Mouse (Mus musculus) CH12F3 (cell line): ENCODE results near the gene Atp1b2.

Experiments
- in situ Hi-C: fragments of 300-500 bp; cut with MboI; formaldehyde crosslinking; loops from 2 replicates; pipeline ENCODE4 v1.14.3; 2020; ENCODE audit warnings: low sequenced_read_pairs

Gene Atp1b2

DNA sequence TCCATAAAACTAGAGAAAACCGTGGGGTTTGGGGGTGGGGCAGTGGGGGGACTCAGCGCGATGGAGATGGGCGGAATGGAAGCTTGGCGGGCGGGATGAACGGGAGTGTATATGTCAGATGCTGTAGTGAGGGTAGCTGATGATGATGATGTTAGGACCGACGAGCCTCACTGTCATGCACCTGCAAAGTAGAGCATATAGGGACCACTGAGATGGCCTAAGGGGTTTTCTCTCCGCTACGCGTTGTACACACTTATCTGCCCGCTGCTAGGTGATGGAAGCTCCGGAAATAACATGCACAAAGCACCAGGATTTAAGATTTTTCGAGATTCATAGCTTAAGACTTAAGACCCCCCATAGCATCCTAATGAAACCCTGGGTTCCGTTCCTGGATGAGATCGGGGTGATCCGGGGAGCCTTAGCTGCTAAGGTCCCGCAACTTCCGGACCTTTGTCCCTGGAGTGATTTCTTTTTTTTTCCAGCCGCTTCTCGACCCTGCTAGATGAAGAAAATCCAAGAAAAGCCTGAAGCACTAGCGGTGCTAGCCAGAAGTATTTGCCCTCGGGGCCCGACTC, 25.1 kb downstream of the Atp1b2 start:
- in situ Hi-C loops, result no loop called here

DNA sequence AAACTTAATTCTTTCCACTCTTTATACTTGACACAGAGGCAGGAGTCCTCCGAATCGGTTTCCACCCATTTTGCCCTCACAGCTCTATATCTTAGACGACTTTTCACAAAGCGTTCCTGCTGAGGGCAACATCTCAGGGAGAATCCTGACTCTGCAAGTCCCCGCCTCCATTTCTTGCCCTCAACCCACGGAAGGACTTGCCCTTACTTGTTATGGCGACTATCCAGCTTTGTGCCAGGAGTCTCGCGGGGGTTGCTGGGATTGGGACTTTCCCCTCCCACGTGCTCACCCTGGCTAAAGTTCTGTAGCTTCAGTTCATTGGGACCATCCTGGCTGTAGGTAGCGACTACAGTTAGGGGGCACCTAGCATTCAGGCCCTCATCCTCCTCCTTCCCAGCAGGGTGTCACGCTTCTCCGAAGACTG, 25.6 kb downstream of the Atp1b2 start, which contains the start of the genes Wrap53 and Trp53:
Gene Wrap53 (minus strand): TSS at position 165 of the 424 bp plus-strand sequence.
Gene Trp53 (plus strand): TSS at position 269 of the 424 bp plus-strand sequence.
- in situ Hi-C loops, result no loop called here

DNA sequence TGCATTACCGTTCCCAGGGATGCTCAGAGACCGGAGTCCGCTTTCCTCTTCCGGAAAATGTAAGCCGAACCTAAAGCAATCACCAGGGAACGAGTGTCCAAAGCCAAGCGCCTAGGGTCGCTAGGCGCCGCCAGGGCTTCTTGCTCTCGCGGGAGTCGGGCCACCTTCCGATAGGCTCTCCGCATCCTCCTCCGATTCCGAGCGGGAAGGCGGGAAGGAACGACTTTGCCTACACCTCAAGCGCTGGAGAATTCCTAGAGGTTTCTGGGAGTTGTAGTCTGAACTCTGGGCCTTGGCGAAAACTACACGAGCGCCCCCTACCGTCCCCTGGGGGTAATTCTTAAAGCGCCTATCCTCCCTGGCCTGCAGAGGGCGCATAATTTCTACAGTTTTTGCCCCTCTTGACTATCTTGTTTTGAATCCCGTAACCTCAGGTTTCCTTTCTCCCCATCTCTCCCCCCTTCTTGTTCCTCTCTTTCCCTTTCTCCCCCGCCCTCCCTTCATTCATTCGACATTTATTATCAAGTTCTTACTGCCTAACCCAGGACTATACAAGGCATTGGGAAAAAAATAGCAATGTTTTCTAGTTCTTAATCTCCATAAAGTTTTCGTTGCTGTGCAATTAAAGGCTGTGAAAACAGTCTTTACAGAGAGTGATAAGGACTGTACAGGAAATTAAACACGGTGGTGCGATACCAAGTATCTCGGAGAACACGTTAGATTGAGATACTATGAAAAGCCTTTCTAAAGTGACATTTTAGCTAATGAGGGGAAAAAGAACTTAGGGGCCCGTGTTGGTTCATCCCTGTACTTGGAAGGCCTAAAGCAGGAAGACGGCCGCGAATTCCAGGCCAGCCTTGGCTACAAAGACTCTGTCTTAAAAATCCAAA, 26.4 kb downstream of the Atp1b2 start:
- in situ Hi-C loops, result no loop called here

DNA sequence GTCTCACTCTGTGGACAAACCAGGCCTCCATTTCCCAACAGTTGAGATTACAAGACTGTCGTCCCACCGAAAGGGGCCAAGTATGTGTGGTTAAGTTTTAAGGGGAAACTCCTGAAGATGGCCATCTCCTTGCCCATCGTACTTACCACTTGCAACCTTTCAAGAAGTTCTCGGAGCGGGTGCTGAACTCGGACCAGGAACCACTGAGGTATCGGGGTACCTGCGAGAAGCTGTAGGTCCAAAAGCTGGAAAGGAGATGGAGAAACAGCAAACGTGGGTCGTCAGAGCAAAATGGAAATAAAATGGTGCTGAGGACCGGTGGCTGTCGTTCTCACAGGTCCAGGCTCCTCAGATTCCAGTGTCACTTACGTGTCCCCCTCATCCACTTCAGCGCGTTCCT, 27.4 kb downstream of the Atp1b2 start:
- in situ Hi-C loops, result no loop called here

DNA sequence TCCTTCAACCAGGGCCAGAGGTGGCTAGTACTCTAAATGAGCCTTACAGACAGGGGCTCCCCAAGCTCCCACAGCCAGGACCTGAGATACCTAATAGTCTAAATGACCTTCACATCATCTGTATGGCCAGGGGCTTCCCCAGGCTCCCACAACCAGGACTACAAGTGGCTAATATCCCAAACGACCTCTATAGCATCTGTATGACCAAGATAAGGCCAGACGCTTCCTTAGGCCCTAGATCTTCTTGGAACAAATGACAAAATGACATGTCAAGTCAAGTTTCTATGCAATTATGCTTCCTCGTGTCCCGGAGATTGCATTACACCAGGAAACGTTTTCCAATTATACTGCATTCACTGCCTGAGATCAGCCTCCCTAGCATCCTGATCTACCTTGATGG, 29.4 kb downstream of the Atp1b2 start:
- in situ Hi-C loops, result no loop called here

DNA sequence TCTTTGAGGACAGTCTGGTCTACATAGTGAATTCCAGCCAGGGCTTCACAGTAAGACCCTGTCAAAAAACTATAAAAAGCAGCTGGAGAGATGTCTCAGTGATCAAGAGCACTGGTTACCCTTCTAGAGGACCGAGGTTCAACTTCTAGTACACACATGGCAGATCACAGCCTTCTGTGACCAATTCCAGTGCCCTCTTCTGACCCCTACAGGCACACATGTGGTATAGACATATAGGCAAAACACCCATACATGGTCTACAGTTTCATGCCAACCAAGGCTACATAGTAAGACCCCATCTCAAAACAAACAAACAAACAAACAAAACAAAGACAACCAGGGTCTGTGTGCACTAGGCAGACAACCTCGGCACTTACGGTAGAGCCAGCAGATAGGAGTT, 30.5 kb downstream of the Atp1b2 start:
- in situ Hi-C loops, result no loop called here

DNA sequence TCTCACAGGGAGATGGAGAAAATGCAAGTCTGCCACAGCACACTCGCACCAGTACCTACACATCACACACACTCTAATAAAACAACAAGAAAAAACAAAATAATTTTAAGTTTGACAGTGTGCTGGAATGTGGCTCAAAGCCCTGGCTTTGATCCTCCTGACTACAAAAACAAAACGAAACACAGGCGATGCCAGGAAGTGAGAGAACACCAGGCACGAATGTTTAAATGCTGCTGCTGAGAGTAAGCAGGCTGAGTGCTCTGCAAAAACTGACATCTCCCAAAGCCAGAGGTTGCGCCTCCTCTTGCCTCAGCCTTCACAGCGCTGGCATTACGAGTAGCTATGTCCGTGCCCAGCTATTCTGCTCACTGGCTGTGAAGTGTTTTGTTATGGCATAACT, 40.6 kb downstream of the Atp1b2 start:
- in situ Hi-C loops, result no loop called here

DNA sequence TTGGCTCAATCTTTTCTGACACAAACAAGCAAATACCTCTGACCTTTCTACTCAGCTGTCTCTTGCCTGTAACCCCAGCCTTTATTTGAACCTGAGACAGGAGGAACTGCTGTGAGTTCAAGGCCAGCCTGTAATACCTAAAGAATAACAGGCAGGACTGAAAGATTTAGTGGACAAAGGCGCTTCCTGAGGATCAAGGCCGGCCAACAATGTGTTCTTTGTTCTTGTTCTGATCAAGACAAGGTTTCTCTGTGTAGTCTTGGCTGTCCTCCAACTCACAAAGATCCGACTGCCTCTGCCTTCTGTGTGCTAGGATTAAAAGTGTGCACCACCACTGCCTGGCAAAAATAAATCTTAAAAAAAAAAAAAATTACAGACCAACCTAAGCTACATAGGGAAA, 41.4 kb downstream of the Atp1b2 start:
- in situ Hi-C loops, result no loop called here

DNA sequence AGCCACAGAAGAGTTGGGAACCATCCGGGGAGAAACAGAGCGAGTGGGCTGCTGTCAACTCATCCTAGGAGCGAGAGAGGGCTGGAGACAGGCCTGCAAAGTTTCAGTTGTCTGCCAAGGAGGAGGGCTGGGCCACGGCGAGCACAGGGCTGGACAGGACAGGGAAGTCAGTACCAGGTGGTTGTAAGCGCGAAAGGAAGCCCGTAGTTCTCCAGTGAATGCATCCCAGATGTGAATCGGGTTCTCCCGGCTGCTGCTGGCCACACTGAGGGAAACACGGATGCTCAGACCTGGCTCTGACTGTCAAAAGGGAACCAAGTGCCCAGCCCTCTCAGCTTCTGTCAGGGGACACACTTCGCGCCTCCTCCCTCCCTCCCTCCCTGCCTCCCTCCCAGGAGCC, 42.4 kb downstream of the Atp1b2 start:
- in situ Hi-C loops, result no loop called here

DNA sequence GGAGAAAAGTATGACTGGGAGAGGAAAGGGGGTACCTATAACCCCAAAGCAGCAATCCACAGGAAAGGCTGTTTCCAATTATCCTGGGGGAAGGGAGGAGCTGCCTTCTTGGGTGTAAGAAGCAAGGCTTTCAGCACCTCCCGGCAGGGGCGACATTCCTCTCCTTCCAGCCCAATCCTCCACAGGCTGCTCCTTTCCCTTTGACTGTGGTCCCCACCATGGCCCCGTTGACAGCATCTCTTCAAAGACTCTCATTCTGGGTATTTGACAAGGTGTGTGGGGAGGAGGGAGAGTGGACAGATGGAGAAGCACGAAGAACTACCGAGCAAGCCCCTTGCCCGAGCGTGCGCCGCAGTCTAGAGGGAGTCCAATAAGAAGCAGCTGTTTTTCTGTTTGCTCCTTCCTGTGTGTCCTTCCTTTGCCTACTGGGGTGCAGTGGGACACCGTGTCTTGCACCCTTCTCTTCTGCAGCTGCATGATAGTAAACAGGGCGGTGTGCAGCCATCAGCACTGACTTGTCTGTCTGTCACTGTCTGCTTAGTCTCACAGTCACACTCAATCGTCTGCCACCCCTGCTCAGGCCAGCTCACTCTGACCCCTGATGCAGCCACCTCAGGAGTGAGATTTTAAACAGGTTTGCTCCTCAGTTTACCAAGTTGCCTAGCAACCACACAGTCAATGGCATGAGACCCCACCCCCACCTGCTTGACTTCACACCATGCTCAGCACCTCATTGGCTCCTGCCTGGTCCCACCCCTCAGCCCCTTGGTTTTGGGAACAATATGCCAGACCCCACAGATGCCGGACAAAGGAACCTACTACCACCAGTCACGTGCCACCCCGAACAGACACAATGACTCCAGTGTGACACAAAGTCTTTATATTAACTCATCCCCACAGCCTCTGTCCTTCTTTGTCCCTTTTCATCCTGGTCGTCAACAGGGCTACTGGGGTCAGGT, 44.6 kb downstream of the Atp1b2 start:
- in situ Hi-C loops, result no loop called here

DNA sequence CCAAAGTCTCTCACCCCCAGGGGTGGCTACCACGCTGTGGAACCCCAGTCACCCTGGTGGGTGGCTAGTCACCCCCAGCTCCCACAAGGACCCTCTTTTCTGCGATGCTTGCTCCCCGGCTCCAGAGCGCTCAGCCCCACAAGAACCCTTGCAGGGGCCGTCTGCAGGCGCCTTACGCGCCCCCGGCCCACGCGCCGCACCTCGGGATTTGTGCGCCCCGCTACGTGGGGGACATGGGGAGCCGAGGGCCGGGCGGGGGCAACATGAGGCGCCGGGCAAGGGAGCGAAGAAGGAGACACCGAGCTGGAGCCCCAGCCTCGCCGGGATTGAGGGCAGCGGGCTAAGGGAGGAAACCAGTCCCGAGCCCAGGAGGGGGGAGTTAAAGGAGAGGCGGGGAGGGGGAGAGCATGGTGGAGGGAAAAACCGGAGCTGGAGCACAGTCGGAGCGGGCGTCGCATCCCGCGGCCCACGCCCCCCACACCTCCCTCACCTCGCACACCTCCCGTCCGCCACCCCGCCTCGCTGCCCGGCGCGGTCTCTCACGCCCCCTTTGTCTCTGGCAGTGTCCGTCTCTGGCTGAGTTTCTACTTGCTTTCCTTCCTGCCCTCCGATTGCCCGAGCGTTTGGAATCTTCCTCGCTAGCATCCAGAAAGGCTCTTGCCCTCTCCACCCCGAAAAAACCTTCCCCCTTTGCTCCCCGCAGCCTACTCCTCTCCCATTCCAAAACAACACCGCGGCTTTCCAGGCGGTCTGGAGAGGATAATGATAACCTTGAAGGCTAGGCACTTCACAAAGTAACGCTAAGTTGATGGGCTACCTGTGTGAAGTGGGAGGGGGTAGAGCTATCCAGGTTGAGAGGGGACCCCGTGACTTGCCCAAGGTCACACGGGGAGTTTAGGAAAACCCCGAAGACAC, 45.6 kb downstream of the Atp1b2 start, which contains the start of gene Efnb3:
Gene Efnb3 (minus strand): TSS at position 355 of the 915 bp plus-strand sequence.
- in situ Hi-C loops, result no loop called here

DNA sequence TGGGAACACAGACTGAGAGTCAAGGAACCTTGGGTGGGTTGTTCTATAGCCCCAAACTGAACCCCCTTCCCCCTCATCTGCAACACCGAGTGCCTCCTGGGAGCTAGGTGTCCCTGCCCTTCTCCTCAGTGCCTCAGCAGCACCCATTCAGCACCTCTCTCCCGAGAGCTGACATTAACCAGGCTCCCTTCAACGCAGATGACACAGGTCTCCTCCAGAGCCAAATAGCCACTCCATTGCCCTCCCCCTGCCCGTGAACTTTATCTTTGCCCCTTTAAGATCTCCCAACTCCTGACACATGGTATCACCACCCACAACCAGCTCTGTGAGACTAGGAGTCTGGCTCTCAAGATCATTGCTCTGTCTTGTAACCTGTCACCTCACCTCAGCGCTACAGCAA, 46.6 kb downstream of the Atp1b2 start:
- in situ Hi-C loops, result no loop called here

DNA sequence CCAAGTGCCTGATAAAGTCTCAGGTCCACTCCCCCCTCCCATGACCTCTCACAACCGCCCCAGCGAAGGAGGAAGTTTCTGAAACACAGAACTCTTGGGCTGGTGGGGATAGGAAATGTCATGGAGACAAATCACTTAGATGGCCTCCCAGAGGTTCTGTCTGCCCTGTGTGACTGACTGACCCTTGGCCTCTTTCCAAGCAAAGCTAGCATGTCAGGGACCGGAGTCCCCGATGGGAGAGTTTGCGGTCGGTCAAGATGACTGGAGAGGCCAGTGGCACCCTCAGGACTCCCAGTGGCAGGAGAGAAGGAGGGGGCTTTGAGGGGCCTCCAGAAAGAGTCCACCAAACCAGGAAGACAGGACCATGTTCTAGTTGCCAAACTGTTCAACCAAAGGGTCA, 47.0 kb downstream of the Atp1b2 start:
- in situ Hi-C loops, result no loop called here

DNA sequence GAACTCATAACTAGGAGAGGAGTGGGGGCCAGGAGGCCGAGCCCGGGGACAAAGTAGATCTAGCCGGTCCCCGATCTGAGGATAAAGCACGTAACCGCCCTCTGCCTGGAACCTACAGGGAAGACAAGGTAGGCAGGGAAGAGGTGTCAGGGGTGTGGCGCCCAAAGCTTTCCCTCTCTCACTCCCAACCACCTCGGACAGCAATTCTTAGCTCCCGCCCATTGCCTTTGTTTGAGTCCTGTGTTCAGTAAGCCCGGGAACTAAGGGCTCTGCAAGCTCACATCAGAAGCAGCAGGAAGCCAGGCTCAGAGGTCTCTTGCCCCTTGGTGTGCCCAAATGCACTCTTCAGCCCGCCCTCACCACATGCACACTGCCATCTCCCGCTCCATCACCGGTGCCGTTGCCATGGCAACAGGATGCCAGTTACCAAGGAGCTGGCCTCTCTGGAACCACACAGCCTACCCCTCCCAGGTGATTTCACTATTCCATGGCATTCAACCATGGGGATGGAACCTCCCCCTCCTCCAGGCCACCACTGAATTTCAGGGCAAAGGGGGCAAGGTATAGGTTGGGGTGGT, 48.3 kb downstream of the Atp1b2 start:
- in situ Hi-C loops, result no loop called here

DNA sequence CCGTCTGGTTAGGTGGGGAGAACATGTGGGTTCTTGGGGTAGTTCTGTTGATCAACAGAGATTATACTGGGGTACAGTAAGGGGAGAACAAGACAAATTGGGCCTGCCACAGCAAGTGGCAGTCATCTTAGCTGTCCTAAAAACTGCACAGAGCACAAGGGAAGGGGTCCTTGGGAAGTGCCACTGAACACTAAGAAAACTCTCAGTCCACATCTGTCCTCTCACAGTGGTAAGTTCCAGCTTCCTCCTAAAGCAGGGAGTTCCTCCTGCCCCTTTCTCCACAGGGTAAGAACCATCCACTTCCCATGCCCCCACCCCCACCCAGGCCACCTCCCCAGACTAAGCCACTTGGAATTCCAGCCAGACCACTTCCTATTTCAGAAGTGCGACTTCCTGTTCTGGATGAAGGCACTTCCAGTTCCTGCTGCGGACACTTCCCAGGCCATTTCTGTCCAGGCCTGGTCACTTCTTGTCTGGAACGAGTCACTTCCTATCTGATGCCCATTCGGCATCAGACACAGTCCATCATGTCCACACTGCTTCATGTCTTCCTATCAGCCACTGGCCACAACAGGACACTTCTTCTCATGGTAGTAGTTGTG, 51.1 kb downstream of the Atp1b2 start:
- in situ Hi-C loops, result no loop called here

DNA sequence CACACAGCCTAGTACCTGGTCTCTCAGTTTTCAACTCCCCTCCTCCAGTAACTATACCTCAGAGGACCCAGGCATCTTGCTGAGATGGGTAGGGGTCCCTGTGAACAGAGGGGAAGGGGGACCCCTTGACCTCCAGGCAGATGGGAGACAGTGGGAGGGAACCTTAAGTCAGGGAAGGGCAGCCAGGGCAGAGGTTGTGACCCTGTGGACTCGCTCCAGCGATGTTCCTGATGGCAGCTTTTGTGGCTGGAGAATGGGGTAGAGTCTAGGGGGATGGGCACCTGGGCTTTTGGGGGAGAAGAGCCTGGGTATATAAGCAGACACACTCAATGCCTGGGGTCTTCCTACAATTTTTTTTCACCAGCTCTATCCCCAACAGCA, 52.4 kb downstream of the Atp1b2 start:
- in situ Hi-C loops, result no loop called here

DNA sequence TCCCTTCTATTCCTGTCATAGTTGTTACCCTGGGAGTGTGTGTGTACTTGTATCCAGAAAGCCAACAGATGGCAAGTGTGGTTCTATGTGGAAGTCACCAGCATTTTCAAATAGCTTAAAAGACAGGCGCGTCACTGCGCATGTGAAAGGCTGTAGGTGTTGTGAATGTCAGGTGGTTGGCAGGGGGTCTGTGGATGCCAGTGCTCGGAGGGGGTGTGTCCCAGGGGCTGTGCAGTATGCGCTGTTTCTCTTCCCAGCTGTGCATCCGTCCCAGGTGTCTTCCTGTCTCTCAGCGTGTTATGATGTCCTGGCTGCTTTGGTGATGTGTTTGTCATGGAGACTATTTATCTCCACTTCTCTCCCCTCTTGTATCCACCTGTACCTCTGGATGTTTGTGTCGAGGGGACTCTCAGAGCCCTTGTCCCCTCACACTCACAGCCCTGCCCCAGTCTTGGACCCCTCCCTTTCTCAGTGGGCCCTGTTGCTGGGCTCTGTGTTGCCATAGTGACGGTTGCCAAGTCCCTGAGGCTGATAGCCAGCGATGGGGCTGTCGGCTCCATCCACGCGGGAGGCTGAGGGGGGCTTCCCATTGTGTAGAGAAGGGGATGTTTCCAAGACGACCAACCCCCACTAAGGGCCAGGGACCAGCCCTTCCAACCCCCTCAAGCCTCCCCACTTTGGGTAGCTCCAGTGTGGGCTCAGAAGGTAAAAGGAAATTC, 53.0 kb downstream of the Atp1b2 start:
- in situ Hi-C loops, result no loop called here

DNA sequence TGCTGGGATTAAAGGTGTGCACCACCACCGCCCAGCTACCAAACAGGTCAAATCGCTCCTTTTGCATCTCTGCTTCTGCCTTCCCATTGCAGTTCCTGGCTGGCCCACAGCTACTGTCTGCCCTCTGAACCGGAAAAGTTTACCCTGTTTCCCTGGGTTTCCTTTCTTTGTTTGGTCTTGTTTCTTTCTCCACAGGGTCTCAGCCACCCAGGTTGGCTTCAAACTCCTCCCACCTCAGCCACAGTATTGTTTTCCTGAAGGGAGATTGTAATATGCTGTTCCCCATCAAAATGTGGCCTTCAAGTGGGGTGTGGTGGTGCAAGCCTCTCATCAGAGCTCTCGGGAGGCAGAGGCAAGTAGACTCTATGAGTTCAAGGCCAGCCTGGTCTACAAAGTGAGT, 54.4 kb downstream of the Atp1b2 start:
- in situ Hi-C loops, result no loop called here
